Mouse (Mus musculus) spleen, postnatal 36 days (tissue): ENCODE results near the gene Alox8.

Source experiments
- DNase-seq, 2 experiments: peaks; one replicate each; pipeline ENCODE4 v3.0.0; 2022; ENCODE audit warnings: low spot score in 2 of 2, mixed read lengths in 1 of 2

The Alox8 gene

GRCm38 (mm10) chr11:69197743-69198142, at the start of gene Alox8:
TSS of gene Alox8 (minus strand) at chr11:69197843.
- DNase-seq, result no peak

- peak in 1 of 2 experiments; percentile 22 for DNase-seq
Measured at GRCm38 (mm10) chr11:69245643-69246042, 48.0 kb upstream of the Alox8 start.

GRCm38 (mm10) chr11:69244911-69245310, 47.3 kb upstream of the Alox8 start:
- DNase-seq, result no peak

GRCm38 (mm10) chr11:69236926-69237260, 39.2 kb upstream of the Alox8 start, which contains the start of gene Gucy2e:
TSS of gene Gucy2e (minus strand) at chr11:69237036.
- DNase-seq, result no peak

GRCm38 (mm10) chr11:69236061-69236925, 38.6 kb upstream of the Alox8 start:
- no peak for DNase-seq

- DNase-seq, result peak; percentile 57 to 60
Measured at GRCm38 (mm10) chr11:69235285-69236060, 37.8 kb upstream of the Alox8 start.

- DNase-seq, result no peak
Measured at GRCm38 (mm10) chr11:69233141-69233540, 35.5 kb upstream of the Alox8 start.

GRCm38 (mm10) chr11:69230420-69230819, 32.8 kb upstream of the Alox8 start:
- no peak for DNase-seq

GRCm38 (mm10) chr11:69225715-69226114, 28.1 kb upstream of the Alox8 start:
- DNase-seq, result no peak

- no peak for DNase-seq
Measured at GRCm38 (mm10) chr11:69223101-69223500, 25.5 kb upstream of the Alox8 start.

GRCm38 (mm10) chr11:69221070-69221469, 23.4 kb upstream of the Alox8 start:
- DNase-seq, result no peak

GRCm38 (mm10) chr11:69218661-69219060, 21.0 kb upstream of the Alox8 start:
- no peak for DNase-seq

GRCm38 (mm10) chr11:69217411-69217810, 19.8 kb upstream of the Alox8 start:
- DNase-seq, result no peak

- no peak for DNase-seq
Measured at GRCm38 (mm10) chr11:69211431-69211830, 13.8 kb upstream of the Alox8 start.

- no peak for DNase-seq
Measured at GRCm38 (mm10) chr11:69202469-69203230, 5.0 kb upstream of the Alox8 start.

- no peak for DNase-seq
Measured at GRCm38 (mm10) chr11:69200231-69200630, 2.6 kb upstream of the Alox8 start.

GRCm38 (mm10) chr11:69199251-69199650, 1.6 kb upstream of the Alox8 start:
- DNase-seq, result no peak

GRCm38 (mm10) chr11:69197194-69197593, 449 bp downstream of the Alox8 start:
- no peak for DNase-seq

- DNase-seq, result no peak
Measured at GRCm38 (mm10) chr11:69196766-69197165, 877 bp downstream of the Alox8 start.

GRCm38 (mm10) chr11:69192840-69193239, 4.8 kb downstream of the Alox8 start:
- DNase-seq, result no peak

- no peak for DNase-seq
Measured at GRCm38 (mm10) chr11:69185936-69186335, 11.7 kb downstream of the Alox8 start.

- DNase-seq, result no peak
Measured at GRCm38 (mm10) chr11:69185031-69185430, 12.6 kb downstream of the Alox8 start.
